Mouse (Mus musculus) liver, postnatal 0 days (tissue): ENCODE data around the gene Arf3. TPM values are rescaled to one million over a fixed set of nuclear protein-coding genes. Genes with fewer than 3 reads are reported as not detected.

Source experiments
- ATAC-seq: fragments of 200-750 bp; cut with Nextera tagmentation; 2 replicates; pipeline ENCODE4 v1.8.0; 2017; ENCODE audit warnings: mild to moderate bottlenecking, moderate library complexity
- DNase-seq: peaks from one replicate; pipeline ENCODE4 v3.0.0-alpha.2; 2016
- H3K27ac ChIP-seq: fragments of 300-500 bp; sonication (generic); 2 replicates; pipeline ENCODE4 v1.5.1; 2014; ENCODE audit warnings: antibody characterized with exemption, moderate library complexity, mild to moderate bottlenecking, low read depth
- H3K27me3 ChIP-seq: fragments of 300-500 bp; sonication (generic); 2 replicates; pipeline ENCODE4 v1.6.1; 2014; ENCODE audit warnings: low read length, control low read depth, mixed read lengths; ENCODE audit not compliant: insufficient read depth
- H3K36me3 ChIP-seq: fragments of 300-500 bp; sonication (generic); replicated peaks from 2 replicates; pipeline ENCODE4 v1.6.1; 2014; ENCODE audit warnings: mild to moderate bottlenecking, control low read depth, low read length, moderate library complexity, mixed read lengths; ENCODE audit not compliant: insufficient read depth
- H3K4me1 ChIP-seq: fragments of 300-500 bp; sonication (generic); 2 replicates; pipeline ENCODE4 v1.6.1; 2014; ENCODE audit warnings: antibody characterized with exemption, mild to moderate bottlenecking, control low read depth; ENCODE audit not compliant: insufficient read depth
- H3K4me2 ChIP-seq: fragments of 300-500 bp; sonication (generic); 2 replicates; pipeline ENCODE4 v1.6.1; 2014; ENCODE audit warnings: low read depth, mild to moderate bottlenecking, low read length, moderate library complexity, mixed read lengths
- H3K4me3 ChIP-seq: fragments of 300-500 bp; sonication (generic); 2 replicates; pipeline ENCODE4 v1.5.1; 2014; ENCODE audit warnings: low read depth, low read length
- H3K9ac ChIP-seq: fragments of 300-500 bp; sonication (generic); replicated peaks from 2 replicates; pipeline ENCODE4 v1.6.1; 2014; ENCODE audit warnings: mild to moderate bottlenecking, moderate library complexity
- H3K9me3 ChIP-seq: fragments of 300-500 bp; sonication (generic); 2 replicates; pipeline ENCODE4 v1.6.1; 2016; ENCODE audit warnings: mild to moderate bottlenecking, control low read depth, low read length, mixed read lengths
- CTCF ChIP-seq: sonication (generic); IDR thresholded peaks from 2 replicates; pipeline ENCODE4 v1.5.1; 2016; ENCODE audit warnings: antibody characterized with exemption, low read depth
- EP300 ChIP-seq: IDR thresholded peaks from 2 replicates; pipeline ENCODE4 v1.6.1; 2016; ENCODE audit warnings: antibody characterized with exemption, low read depth, mild to moderate bottlenecking
- WGBS: fragments of 180-500 bp; shearing (Covaris S2); extraction: QIAGEN DNeasy Blood & Tissue Kit; methylation state at CpG from one replicate; pipeline ENCODE4 v1.1.7; 2014; ENCODE audit not compliant: insufficient replicate concordance; 5-methylcytosine and 5-hydroxymethylcytosine counted together
- polyA plus RNA-seq: library from polyadenylated mRNA; unstranded; fragments of >200 nt; fragmentation: Nextera tagmentation; extraction: Ambion mirVana; gene quantifications from 2 replicates; pipeline ENCODE4 v1.2.1, GENCODE M21; 2015

The Arf3 gene
- polyA plus RNA-seq, 1 experiment from 2014 or later, result 10.4 TPM

- no peak overlapping the region for H3K4me3 ChIP-seq
- 56% methylated on average over 6 of the region's 6 CpGs for WGBS
- DNase-seq (no peak), ATAC-seq (no peak)
- no peak overlapping the region for H3K27ac ChIP-seq
- no peak for TF ChIP-seq CTCF
- no peak for TF ChIP-seq EP300
- H3K9me3 ChIP-seq, result no peaks in the 10 kb centered on the region
- H3K36me3 ChIP-seq, result no peaks in the 10 kb centered on the region
- H3K9ac ChIP-seq, result no peak overlapping the region
- H3K4me1 ChIP-seq, result peaks cover 30% of the 10 kb centered on the region
- H3K4me2 ChIP-seq, result no peak overlapping the region
- H3K27me3 ChIP-seq, result no peaks in the 10 kb centered on the region
These were observed 32.2 kb downstream of the Arf3 start for GRCm38 (mm10) chr15:98730790-98731189.

- ATAC-seq (no peak), DNase-seq (no peak)
- no peak overlapping the region for H3K4me2 ChIP-seq
- no peaks in the 10 kb centered on the region for H3K27me3 ChIP-seq
- H3K4me3 ChIP-seq, result no peak overlapping the region
- H3K36me3 ChIP-seq, result no peaks in the 10 kb centered on the region
- no peak overlapping the region for H3K27ac ChIP-seq
- H3K9ac ChIP-seq, result no peak overlapping the region
- no peaks in the 10 kb centered on the region for H3K9me3 ChIP-seq
- TF ChIP-seq EP300 (no peak), CTCF (no peak)
- 41% methylated on average over 7 of the region's 7 CpGs for WGBS
- H3K4me1 ChIP-seq, result peaks cover 30% of the 10 kb centered on the region
These were observed 33.0 kb downstream of the Arf3 start for GRCm38 (mm10) chr15:98729791-98730545.

- Histone ChIP-seq H3K4me1 (peaks cover 25% of the 10 kb centered on the region), H3K4me2 (peak overlapping the region; percentile 99), H3K27ac (no peak overlapping the region), H3K27me3 (no peaks in the 10 kb centered on the region), H3K4me3 (peak overlapping the region; percentile 57; the same call in 1 of the 2 replicates), H3K9me3 (no peaks in the 10 kb centered on the region), H3K9ac (no peak overlapping the region), H3K36me3 (no peaks in the 10 kb centered on the region)
- TF ChIP-seq CTCF (no peak), EP300 (no peak)
- 22% methylated on average over 9 of the region's 9 CpGs for WGBS
- no peak for DNase-seq
- no peak; the same call in 1 of the 2 replicates for ATAC-seq
These were observed 34.6 kb downstream of the Arf3 start for GRCm38 (mm10) chr15:98728366-98728765.

- H3K9ac ChIP-seq, result peak within 1 kb of the TSS; percentile 72
- H3K4me3 ChIP-seq, result peak within 1 kb of the TSS; percentile 57
- peak within 1 kb of the TSS; percentile 99 for H3K4me2 ChIP-seq
- ATAC-seq (peak; percentile 90), DNase-seq (peak; percentile 72)
- no peaks in the 10 kb centered on the region for H3K36me3 ChIP-seq
- WGBS, result under 1% methylated on average over 38 of the region's 39 CpGs
- peak within 1 kb of the TSS; percentile 66 for H3K27ac ChIP-seq
- peaks cover 23% of the 10 kb centered on the region for H3K4me1 ChIP-seq
- H3K9me3 ChIP-seq, result no peaks in the 10 kb centered on the region
- H3K27me3 ChIP-seq, result no peaks in the 10 kb centered on the region
- TF ChIP-seq CTCF (no peak), EP300 (no peak)
These were observed 35.3 kb downstream of the Arf3 start, which contains the start of gene Fkbp11 for GRCm38 (mm10) chr15:98727443-98728321. Gene Fkbp11 (minus strand): TSS chr15:98728198.

DNA sequence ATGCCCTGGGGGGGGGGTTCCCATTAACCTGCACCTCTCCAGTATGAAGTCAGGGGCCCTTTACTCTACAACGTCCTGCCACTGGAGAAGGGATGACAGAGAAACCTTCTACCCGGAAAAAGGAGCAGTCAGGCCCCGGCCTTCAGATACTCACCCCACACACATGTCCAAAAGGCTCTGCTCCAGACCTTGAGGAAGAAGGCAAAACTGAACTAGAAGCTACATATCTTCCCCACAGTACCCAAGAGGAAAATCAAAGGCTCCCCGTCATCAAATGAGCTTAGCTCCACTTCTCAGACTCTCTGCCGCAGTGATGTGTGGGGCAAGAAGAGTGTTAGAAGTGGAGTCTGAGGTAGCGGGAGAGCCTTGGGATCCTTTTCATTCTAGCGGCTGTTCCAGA, 36.3 kb downstream of the Arf3 start:
- Histone ChIP-seq H3K36me3 (no peaks in the 10 kb centered on the region), H3K27ac (no peak overlapping the region), H3K4me3 (peak overlapping the region; percentile 57), H3K27me3 (no peaks in the 10 kb centered on the region), H3K9me3 (no peaks in the 10 kb centered on the region), H3K4me1 (peaks cover 19% of the 10 kb centered on the region), H3K9ac (peak overlapping the region; percentile 72), H3K4me2 (peak overlapping the region; percentile 99)
- TF ChIP-seq CTCF (no peak), EP300 (no peak)
- DNase-seq (no peak), ATAC-seq (no peak)
- 46% methylated on average over 7 of the region's 7 CpGs for WGBS

DNA sequence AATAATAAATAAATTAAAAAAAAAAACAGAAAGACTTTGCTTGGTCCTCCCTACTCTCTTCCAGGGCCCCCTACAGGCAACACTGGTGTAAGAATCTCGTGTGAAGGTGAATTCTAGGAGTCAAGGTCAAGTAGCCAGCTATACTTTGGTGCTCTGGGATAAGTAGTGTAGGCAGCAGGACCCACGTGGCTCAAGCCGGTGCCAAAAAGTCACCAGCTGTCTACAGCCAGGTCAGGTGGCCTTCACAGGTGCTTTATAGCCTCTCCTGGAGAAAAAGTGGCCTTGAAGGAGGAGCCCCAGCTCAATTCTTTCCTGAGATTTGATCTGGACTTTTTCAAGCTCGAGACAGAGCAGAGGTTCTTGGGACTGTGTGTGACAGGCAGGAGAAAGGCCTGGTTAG, 36.9 kb downstream of the Arf3 start:
- DNase-seq, result no peak
- H3K9me3 ChIP-seq, result no peaks in the 10 kb centered on the region
- H3K9ac ChIP-seq, result no peak overlapping the region
- no peaks in the 10 kb centered on the region for H3K27me3 ChIP-seq
- no peak overlapping the region for H3K4me3 ChIP-seq
- H3K4me1 ChIP-seq, result peaks cover 19% of the 10 kb centered on the region
- H3K4me2 ChIP-seq, result peak overlapping the region; percentile 99; the same call in 1 of the 2 replicates
- H3K36me3 ChIP-seq, result no peaks in the 10 kb centered on the region
- ATAC-seq, result no peak
- no peak for TF ChIP-seq EP300
- TF ChIP-seq CTCF, result no peak
- no peak overlapping the region for H3K27ac ChIP-seq
- WGBS, result 57% methylated on average over 4 of the region's 4 CpGs
